Mouse (Mus musculus) lung, adult 2 months (tissue): Measurements from ENCODE around the gene Zfp65. TPM values are rescaled to one million over a fixed set of nuclear protein-coding genes. Genes with fewer than 3 reads are reported as not detected.
"Not testable (repeated sequence)": the region's sequence is repeated elsewhere in the genome, so short reads cannot be mapped to it uniquely, and the experiment has no call there.

Source experiments
- DNase-seq: peaks from one replicate; pipeline ENCODE4 v3.0.0; 2022
- H3K4me1 ChIP-seq: fragments of 200-500 bp; 2 replicates; pipeline ENCODE4 v1.6.1; 2011; ENCODE audit warnings: low read length; ENCODE audit not compliant: control insufficient read depth, insufficient read depth
- H3K4me3 ChIP-seq: fragments of 200-500 bp; replicated peaks from 2 replicates; pipeline ENCODE3; 2011; ENCODE audit warnings: low read depth, mild to moderate bottlenecking, control low read depth, low read length; ENCODE audit errors: extremely low read depth
- CTCF ChIP-seq: fragments of 200-500 bp; IDR thresholded peaks from 2 replicates; pipeline ENCODE4 v1.5.1; 2011; ENCODE audit warnings: mild to moderate bottlenecking, low read length, control low read depth; ENCODE audit not compliant: insufficient read depth
- POLR2A ChIP-seq: fragments of 200-500 bp; IDR thresholded peaks from 2 replicates; pipeline ENCODE4 v1.6.1; 2011; ENCODE audit warnings: low read depth, mild to moderate bottlenecking, control low read depth, low read length, borderline replicate concordance; ENCODE audit errors: extremely low read depth
- WGBS: fragments of 180-500 bp; shearing (Covaris S2); methylation state at CpG from one replicate; pipeline ENCODE4 v1.1.7; 2018; 5-methylcytosine and 5-hydroxymethylcytosine counted together
- polyA plus RNA-seq: library from polyadenylated mRNA; depleted of rRNA; stranded (reverse); fragments of >200 nt; gene quantifications from 2 replicates; pipeline ENCODE4 v1.2.3, GENCODE M21; 2012; rRNA removed

Gene Zfp65
- polyA plus RNA-seq, 1 experiment: 0.84 TPM

GRCm38 (mm10) chr13:67728106-67728505 is 867 bp downstream of the Zfp65 start:
- TF ChIP-seq CTCF (no peak), POLR2A (no peak)
- Histone ChIP-seq H3K4me3 (peak overlapping the region; percentile 91), H3K4me1 (peaks cover 2% of the 10 kb centered on the region; the same call in 1 of the 2 replicates)
- 72% methylated on average over 1 of the region's 1 CpGs for WGBS
- no peak for DNase-seq

- H3K4me3 ChIP-seq, DNase-seq, H3K4me1 ChIP-seq: not testable (repeated sequence)
- WGBS: 64% methylated on average over 2 of the region's 2 CpGs
These were observed 3.6 kb downstream of the Zfp65 start for GRCm38 (mm10) chr13:67725331-67725730.

- Histone ChIP-seq H3K4me1 (peaks cover 2% of the 10 kb centered on the region; the same call in 1 of the 2 replicates), H3K4me3 (peak overlapping the region; percentile 98)
- TF ChIP-seq CTCF (no peak), POLR2A (peak; percentile 45; the same call in 1 of the 2 replicates)
- under 1% methylated on average over 17 of the region's 17 CpGs for WGBS
- DNase-seq: peak; percentile 86
These were observed 5.0 kb downstream of the Zfp65 start for GRCm38 (mm10) chr13:67723848-67724479.

- 72% methylated on average over 4 of the region's 4 CpGs for WGBS
- Histone ChIP-seq H3K4me3 (no peak within 1 kb of the TSS), H3K4me1 (peaks cover 3% of the 10 kb centered on the region; the same call in 1 of the 2 replicates)
- DNase-seq: no peak
- TF ChIP-seq CTCF: no peak
- TF ChIP-seq POLR2A: no peak
These were observed 42.0 kb downstream of the Zfp65 start, which contains the start of gene Zfp738 for GRCm38 (mm10) chr13:67686971-67687370. Gene Zfp738, minus strand, starts transcription at chr13:67687071.

GRCm38 (mm10) chr13:67683841-67684240 is 45.1 kb downstream of the Zfp65 start:
- 42% methylated on average over 2 of the region's 2 CpGs for WGBS
- DNase-seq, H3K4me1 ChIP-seq: not testable (repeated sequence)
- peak overlapping the region; percentile 80 for H3K4me3 ChIP-seq

- H3K4me3 ChIP-seq: peak overlapping the region; percentile 80
- peak; percentile 38; the same call in 1 of the 2 replicates for TF ChIP-seq POLR2A
- 6% methylated on average over 16 of the region's 16 CpGs for WGBS
- DNase-seq: peak; percentile 87
- H3K4me1 ChIP-seq: not testable (repeated sequence)
These were observed 45.8 kb downstream of the Zfp65 start for GRCm38 (mm10) chr13:67682959-67683735.

- WGBS: 96% methylated on average over 2 of the region's 2 CpGs
- Histone ChIP-seq H3K4me3 (no peak overlapping the region), H3K4me1 (no peaks in the 10 kb centered on the region)
- no peak for DNase-seq
- TF ChIP-seq POLR2A: no peak
- TF ChIP-seq CTCF: no peak
These were observed 54.1 kb downstream of the Zfp65 start for GRCm38 (mm10) chr13:67674902-67675301.

Other genes starting within 250 kb of the Zfp65 start
- 1.0 and 3.1 TPM in 2 replicates for gene Zfp874b, start 244.9 kb downstream of the Zfp65 start, polyA plus RNA-seq
- 0.79 and 0.91 TPM in 2 replicates for gene Zfp58, start 228.6 kb downstream of the Zfp65 start, polyA plus RNA-seq
- gene Gm26965, start 203.0 kb downstream of the Zfp65 start, polyA plus RNA-seq: not detected in 2 replicates
- 17.9 and 21.2 TPM in 2 replicates for gene Zfp87, start 203.0 kb downstream of the Zfp65 start, polyA plus RNA-seq
- 3.0 and 4.5 TPM in 2 replicates for gene Zfp748, start 175.3 kb downstream of the Zfp65 start, polyA plus RNA-seq
- gene Zfp729b, start 119.5 kb downstream of the Zfp65 start, polyA plus RNA-seq: 0.40 and 0.63 TPM in 2 replicates
- gene Gm49345, start 91.4 kb downstream of the Zfp65 start, polyA plus RNA-seq: 0.34 and 0.45 TPM in 2 replicates
- gene Zfp729a, start 91.4 kb downstream of the Zfp65 start, polyA plus RNA-seq: 0.68 and 1.0 TPM in 2 replicates
- 3.3 and 4.9 TPM in 2 replicates for gene Zfp738, start 42.1 kb downstream of the Zfp65 start, polyA plus RNA-seq
- 0.50 and 1.0 TPM in 2 replicates for gene Zfp85, start 26.1 kb upstream of the Zfp65 start, polyA plus RNA-seq
- gene Zfp493, start 50.5 kb upstream of the Zfp65 start, polyA plus RNA-seq: 0.46 and 1.2 TPM in 2 replicates
- gene Zfp273, start 84.6 kb upstream of the Zfp65 start, polyA plus RNA-seq: 0.31 and 0.72 TPM in 2 replicates
- 0.27 and 0.82 TPM in 2 replicates for gene Gm10037, start 101.9 kb upstream of the Zfp65 start, polyA plus RNA-seq
- not detected in 2 replicates for gene BC048507, start 134.2 kb upstream of the Zfp65 start, polyA plus RNA-seq